Mouse (Mus musculus): ENCODE data around the gene Tbcd. TPM values are rescaled to one million over a fixed set of nuclear protein-coding genes. Genes with fewer than 3 reads are reported as not detected.
"Not testable (repeated sequence)": the region's sequence is repeated elsewhere in the genome, so short reads cannot be mapped to it uniquely, and the experiment has no call there.

Gene Tbcd
- total RNA-seq, 2 experiments from 2014 or later = 60.4 to 65.8 TPM

- no peak for DNase-seq (ENCODE audit: low spot score in 2 of 2)
Measured at GRCm38 (mm10) chr11:121651983-121652382, 200.2 kb downstream of the Tbcd start.

- peak; percentile 61 to 69 for DNase-seq (ENCODE audit: low spot score in 2 of 2)
Measured at GRCm38 (mm10) chr11:121652547-121653305, 201.0 kb downstream of the Tbcd start.

GRCm38 (mm10) chr11:121653631-121654030, 201.9 kb downstream of the Tbcd start:
- no peak for DNase-seq (ENCODE audit: low spot score in 2 of 2)

GRCm38 (mm10) chr11:121654406-121654945, 202.7 kb downstream of the Tbcd start:
- no peak for DNase-seq (ENCODE audit: low spot score in 2 of 2)

GRCm38 (mm10) chr11:121655166-121655806, 203.5 kb downstream of the Tbcd start:
- DNase-seq (ENCODE audit: low spot score in 2 of 2) = no peak

GRCm38 (mm10) chr11:121655807-121656511, 204.2 kb downstream of the Tbcd start:
- no peak for DNase-seq (ENCODE audit: low spot score in 2 of 2)

GRCm38 (mm10) chr11:121658151-121658550, 206.4 kb downstream of the Tbcd start:
- no peak for DNase-seq (ENCODE audit: low spot score in 2 of 2)

GRCm38 (mm10) chr11:121660604-121661003, 208.9 kb downstream of the Tbcd start:
- DNase-seq (ENCODE audit: low spot score in 2 of 2) = not testable (repeated sequence)

- no peak for DNase-seq (ENCODE audit: low spot score in 2 of 2)
Measured at GRCm38 (mm10) chr11:121661116-121661515, 209.4 kb downstream of the Tbcd start.

Other genes starting within 250 kb of the Tbcd start
- gene Hexdc, start 247.5 kb upstream of the Tbcd start, total RNA-seq (2021) = 10 to 100 TPM; 38.7 to 41.1 TPM
- 1 to 10 TPM; 7.4 to 9.5 TPM for gene Ogfod3, start 247.2 kb upstream of the Tbcd start, total RNA-seq (2021)
- gene Cybc1, start 222.6 kb upstream of the Tbcd start, total RNA-seq (2021) = 10 to 100 TPM; 30.6 to 31.7 TPM
- gene Narf, start 214.7 kb upstream of the Tbcd start, total RNA-seq (2021) = 10 to 100 TPM; 58.2 to 71.4 TPM
- gene Foxk2, start 192.0 kb upstream of the Tbcd start, total RNA-seq (2021) = 100 to 1,000 TPM in 1 of 2 experiments, 10 to 100 TPM in 1; 93.6 to 102 TPM
- gene Wdr45b, start 97.5 kb upstream of the Tbcd start, total RNA-seq (2021) = 10 to 100 TPM; 53.7 to 64.0 TPM
- gene Rab40b, start 63.7 kb upstream of the Tbcd start, total RNA-seq (2021) = 10 to 100 TPM; 40.6 to 44.8 TPM
- 10 to 100 TPM; 29.9 to 32.0 TPM for gene Fn3krp, start 30.5 kb upstream of the Tbcd start, total RNA-seq (2021)
- gene Fn3k, start 17.0 kb upstream of the Tbcd start, total RNA-seq (2021) = 10 to 100 TPM; 12.2 to 16.4 TPM
- gene Zfp750, start 67.4 kb downstream of the Tbcd start, total RNA-seq (2021) = not detected
- 1 to 10 TPM; 7.6 to 8.6 TPM for gene B3gntl1, start 221.2 kb downstream of the Tbcd start, total RNA-seq (2021)
- gene Metrnl, start 249.6 kb downstream of the Tbcd start, total RNA-seq (2021) = 10 to 100 TPM; 13.1 to 14.3 TPM